Mouse (Mus musculus) heart, adult 2 months (tissue): ENCODE data around the gene Gm5129.

Experiments used
- CTCF ChIP-seq: fragments of 200-600 bp; IDR thresholded peaks from 2 replicates; pipeline ENCODE4 v1.8.1; 2022; ENCODE audit warnings: antibody characterized with exemption, mild to moderate bottlenecking, moderate library complexity
- EP300 ChIP-seq: fragments of 200-500 bp; IDR thresholded peaks from 2 replicates; pipeline ENCODE4 v1.6.1; 2011; ENCODE audit warnings: low read depth, low read length, control low read depth; ENCODE audit not compliant: insufficient read depth
- POLR2A ChIP-seq: fragments of 200-500 bp; IDR thresholded peaks from 2 replicates; pipeline ENCODE4 v1.6.1; 2011; ENCODE audit warnings: mild to moderate bottlenecking, low read depth, low read length, control low read depth; ENCODE audit not compliant: insufficient read depth

GRCm38 (mm10) chr5:29747661-29748060, 11.9 kb upstream of the Gm5129 start:
- TF ChIP-seq CTCF (no peak), POLR2A (no peak), EP300 (no peak)
